Mouse (Mus musculus) embryonic facial prominence, embryonic 12.5 days (tissue): ENCODE data around the gene Ifrd2. TPM values are rescaled to one million over a fixed set of nuclear protein-coding genes. Genes with fewer than 3 reads are reported as not detected.

ENCODE experiments used
- ATAC-seq: fragments of 200-750 bp; cut with Nextera tagmentation; 2 replicates; pipeline ENCODE4 v1.8.0; 2017; ENCODE audit not compliant: insufficient number of reproducible peaks, insufficient read depth, low FRiP score, low TSS enrichment
- H3K27ac ChIP-seq: fragments of 300-500 bp; sonication (generic); 2 replicates; pipeline ENCODE4 v1.5.1; 2016; ENCODE audit warnings: mild to moderate bottlenecking
- H3K27me3 ChIP-seq: fragments of 300-500 bp; sonication (generic); 2 replicates; pipeline ENCODE4 v1.6.1; 2016; ENCODE audit warnings: mild to moderate bottlenecking, moderate library complexity
- H3K36me3 ChIP-seq: fragments of 300-500 bp; sonication (generic); 2 replicates; pipeline ENCODE4 v1.6.1; 2016; ENCODE audit warnings: mild to moderate bottlenecking
- H3K4me1 ChIP-seq: fragments of 300-500 bp; sonication (generic); 2 replicates; pipeline ENCODE4 v1.6.1; 2016
- H3K4me2 ChIP-seq: fragments of 300-500 bp; sonication (generic); replicated peaks from 2 replicates; pipeline ENCODE4 v1.6.1; 2016; ENCODE audit warnings: mild to moderate bottlenecking, moderate library complexity
- H3K4me3 ChIP-seq: fragments of 300-500 bp; sonication (generic); 2 replicates; pipeline ENCODE4 v1.5.1; 2016; ENCODE audit warnings: mild to moderate bottlenecking
- H3K9ac ChIP-seq: fragments of 300-500 bp; sonication (generic); 2 replicates; pipeline ENCODE4 v1.6.1; 2016; ENCODE audit warnings: mild to moderate bottlenecking, moderate library complexity
- H3K9me3 ChIP-seq: fragments of 300-500 bp; sonication (generic); 2 replicates; pipeline ENCODE4 v1.6.1; 2016; ENCODE audit warnings: mild to moderate bottlenecking, moderate library complexity
- WGBS: fragments of 180-500 bp; shearing (Covaris S2); methylation state at CpG from one replicate; pipeline ENCODE4 v1.1.7; 2016; 5-methylcytosine and 5-hydroxymethylcytosine counted together
- polyA plus RNA-seq: library from polyadenylated mRNA; unstranded; fragments of >200 nt; fragmentation: Nextera tagmentation; extraction: Ambion mirVana; gene quantifications from 2 replicates; pipeline ENCODE4 v1.2.1, GENCODE M21; 2016

Gene Ifrd2
- polyA plus RNA-seq, 1 experiment from 2014 or later: 36.9 TPM

- Histone ChIP-seq H3K4me2 (peak overlapping the region; percentile 40), H3K9ac (peak overlapping the region; percentile 58), H3K36me3 (peaks cover 29% of the 10 kb centered on the region), H3K4me1 (peaks cover 67% of the 10 kb centered on the region), H3K4me3 (no peak overlapping the region), H3K9me3 (no peaks in the 10 kb centered on the region), H3K27me3 (no peaks in the 10 kb centered on the region), H3K27ac (peak overlapping the region; percentile 94)
- 42% methylated on average over 20 of the region's 20 CpGs for WGBS
- no peak for ATAC-seq
Observed at GRCm38 (mm10) chr9:107627387-107628255, 40.2 kb downstream of the Ifrd2 start.

- Histone ChIP-seq H3K27me3 (no peaks in the 10 kb centered on the region), H3K4me3 (no peak overlapping the region), H3K4me1 (peaks cover 75% of the 10 kb centered on the region), H3K9ac (peak overlapping the region; percentile 34), H3K9me3 (no peaks in the 10 kb centered on the region), H3K4me2 (peak overlapping the region; percentile 14; the same call in 1 of the 2 replicates), H3K36me3 (peaks cover 24% of the 10 kb centered on the region), H3K27ac (peak overlapping the region; percentile 94)
- WGBS: 45% methylated on average over 13 of the region's 15 CpGs
- ATAC-seq: no peak
Observed at GRCm38 (mm10) chr9:107628721-107629410, 41.4 kb downstream of the Ifrd2 start.

GRCm38 (mm10) chr9:107629411-107629730 is 41.9 kb downstream of the Ifrd2 start:
- Histone ChIP-seq H3K9me3 (no peaks in the 10 kb centered on the region), H3K27ac (peak overlapping the region; percentile 94), H3K4me3 (no peak overlapping the region), H3K27me3 (no peaks in the 10 kb centered on the region), H3K36me3 (peaks cover 19% of the 10 kb centered on the region), H3K4me1 (peaks cover 80% of the 10 kb centered on the region), H3K9ac (peak overlapping the region; percentile 34), H3K4me2 (peak overlapping the region; percentile 14; the same call in 1 of the 2 replicates)
- ATAC-seq: no peak
- 43% methylated on average over 4 of the region's 4 CpGs for WGBS

GRCm38 (mm10) chr9:107629901-107630425 is 42.5 kb downstream of the Ifrd2 start:
- H3K9ac ChIP-seq: peak overlapping the region; percentile 34; the same call in 1 of the 2 replicates
- peaks cover 82% of the 10 kb centered on the region for H3K4me1 ChIP-seq
- no peak for ATAC-seq
- 12% methylated on average over 14 of the region's 14 CpGs for WGBS
- H3K27me3 ChIP-seq: no peaks in the 10 kb centered on the region
- H3K9me3 ChIP-seq: no peaks in the 10 kb centered on the region
- peak overlapping the region; percentile 45 for H3K4me2 ChIP-seq
- peak overlapping the region; percentile 94 for H3K27ac ChIP-seq
- peak overlapping the region; percentile 7; the same call in 1 of the 2 replicates for H3K4me3 ChIP-seq
- H3K36me3 ChIP-seq: peaks cover 14% of the 10 kb centered on the region

DNA sequence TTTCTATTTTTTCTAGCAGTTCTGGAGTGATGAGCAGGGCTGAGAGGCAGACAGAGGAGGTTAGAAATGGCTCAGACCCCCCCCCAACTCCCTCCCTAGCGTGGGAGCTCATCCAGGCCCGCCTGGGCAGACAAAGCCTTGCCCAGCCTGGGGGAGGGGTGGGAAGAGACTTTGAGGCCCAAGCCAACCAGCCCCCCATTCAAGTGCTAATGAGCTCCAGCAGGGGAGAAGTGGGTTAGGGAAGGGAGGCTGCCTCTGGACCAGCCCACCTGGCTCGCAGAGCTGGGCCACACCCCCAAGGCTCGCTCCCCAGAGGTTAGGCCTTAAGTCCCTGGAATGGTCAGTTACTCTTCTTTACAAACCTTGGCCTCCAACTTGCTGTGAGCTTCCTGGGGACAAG is 43.1 kb downstream of the Ifrd2 start:
- Histone ChIP-seq H3K27me3 (no peaks in the 10 kb centered on the region), H3K27ac (peak overlapping the region; percentile 94), H3K9me3 (no peaks in the 10 kb centered on the region), H3K36me3 (peaks cover 8% of the 10 kb centered on the region), H3K4me1 (peaks cover 83% of the 10 kb centered on the region), H3K4me2 (peak overlapping the region; percentile 45), H3K4me3 (0 out of 2 replicates have a peak overlapping the region, but pooled peaks have one; percentile 7), H3K9ac (0 out of 2 replicates have a peak overlapping the region, but pooled peaks have one; percentile 34)
- no peak for ATAC-seq
- 3% methylated on average over 4 of the region's 4 CpGs for WGBS

DNA sequence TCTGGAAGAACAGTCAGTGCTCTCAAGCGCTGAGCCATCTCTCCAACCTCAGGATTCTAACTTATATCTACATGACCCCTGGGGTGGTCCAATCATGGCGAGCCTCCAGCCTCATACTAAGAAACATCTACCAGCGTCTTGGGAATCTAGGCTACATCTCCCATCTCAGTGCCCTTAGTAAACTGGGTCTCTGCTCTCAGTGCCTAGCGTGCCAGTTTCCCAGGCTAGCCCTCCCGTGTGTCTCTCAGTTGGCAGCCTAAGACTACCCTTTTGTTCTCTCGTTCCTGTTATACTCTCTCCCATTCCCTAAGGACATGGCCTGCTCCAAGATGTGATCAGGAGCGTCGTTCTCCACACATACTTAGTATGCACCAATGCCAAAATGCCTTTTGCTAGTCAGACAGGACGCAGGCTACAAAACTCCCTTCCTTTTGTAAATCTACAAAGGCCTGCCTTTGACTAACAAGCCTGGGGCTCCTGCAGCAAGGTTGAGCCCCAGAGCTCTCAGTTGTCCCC is 43.9 kb downstream of the Ifrd2 start:
- H3K27me3 ChIP-seq: no peaks in the 10 kb centered on the region
- peaks cover 85% of the 10 kb centered on the region for H3K4me1 ChIP-seq
- H3K36me3 ChIP-seq: peaks cover 7% of the 10 kb centered on the region; the same call in 1 of the 2 replicates
- H3K9ac ChIP-seq: no peak overlapping the region
- 58% methylated on average over 9 of the region's 9 CpGs for WGBS
- 0 out of 2 replicates have a peak overlapping the region, but pooled peaks have one; percentile 95 for H3K4me2 ChIP-seq
- ATAC-seq: no peak
- H3K9me3 ChIP-seq: no peaks in the 10 kb centered on the region
- peak overlapping the region; percentile 94 for H3K27ac ChIP-seq
- H3K4me3 ChIP-seq: no peak overlapping the region

DNA sequence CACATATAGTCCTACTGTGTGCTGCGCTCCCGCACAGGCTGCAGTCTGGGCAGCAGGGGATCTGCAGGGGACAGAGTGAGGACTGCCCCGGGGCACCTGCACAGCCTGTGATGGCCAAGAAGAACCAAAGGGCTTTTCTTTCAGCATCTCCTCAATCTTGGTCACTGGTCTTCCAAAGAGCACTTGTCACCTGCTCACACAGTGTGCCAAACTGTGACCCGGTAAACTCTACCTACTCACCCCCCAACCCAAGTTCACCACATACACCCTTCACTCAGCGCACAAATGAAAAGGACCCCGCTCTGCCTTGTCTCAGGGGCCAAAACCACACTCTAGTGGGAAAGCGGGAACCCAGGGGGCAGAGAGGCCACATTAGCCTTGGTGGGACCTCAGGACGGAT is 44.4 kb downstream of the Ifrd2 start:
- no peaks in the 10 kb centered on the region for H3K27me3 ChIP-seq
- H3K4me2 ChIP-seq: peak overlapping the region; percentile 95; the same call in 1 of the 2 replicates
- H3K36me3 ChIP-seq: peaks cover 7% of the 10 kb centered on the region; the same call in 1 of the 2 replicates
- 0 out of 2 replicates have a peak overlapping the region, but pooled peaks have one; percentile 81 for H3K4me3 ChIP-seq
- H3K9ac ChIP-seq: no peak overlapping the region
- no peaks in the 10 kb centered on the region for H3K9me3 ChIP-seq
- H3K4me1 ChIP-seq: peaks cover 84% of the 10 kb centered on the region
- 88% methylated on average over 8 of the region's 8 CpGs for WGBS
- no peak for ATAC-seq
- H3K27ac ChIP-seq: peak overlapping the region; percentile 90

GRCm38 (mm10) chr9:107632478-107632877 is 45.0 kb downstream of the Ifrd2 start:
- H3K27me3 ChIP-seq: no peaks in the 10 kb centered on the region
- peak overlapping the region; percentile 95 for H3K4me2 ChIP-seq
- peaks cover 7% of the 10 kb centered on the region; the same call in 1 of the 2 replicates for H3K36me3 ChIP-seq
- WGBS: 66% methylated on average over 6 of the region's 6 CpGs
- ATAC-seq: no peak
- peak overlapping the region; percentile 94 for H3K9ac ChIP-seq
- H3K9me3 ChIP-seq: no peaks in the 10 kb centered on the region
- peak overlapping the region; percentile 90 for H3K27ac ChIP-seq
- H3K4me3 ChIP-seq: peak overlapping the region; percentile 81
- H3K4me1 ChIP-seq: peaks cover 84% of the 10 kb centered on the region

- peaks cover 7% of the 10 kb centered on the region; the same call in 1 of the 2 replicates for H3K36me3 ChIP-seq
- H3K27me3 ChIP-seq: no peaks in the 10 kb centered on the region
- ATAC-seq: no peak
- H3K4me1 ChIP-seq: peaks cover 79% of the 10 kb centered on the region
- no peaks in the 10 kb centered on the region for H3K9me3 ChIP-seq
- peak overlapping the region; percentile 95 for H3K4me2 ChIP-seq
- H3K4me3 ChIP-seq: peak overlapping the region; percentile 81
- peak overlapping the region; percentile 94 for H3K9ac ChIP-seq
- 2% methylated on average over 31 of the region's 33 CpGs for WGBS
- H3K27ac ChIP-seq: peak overlapping the region; percentile 90
Observed at GRCm38 (mm10) chr9:107633091-107633660, 45.7 kb downstream of the Ifrd2 start.

GRCm38 (mm10) chr9:107633661-107634405 is 46.4 kb downstream of the Ifrd2 start:
- no peak for ATAC-seq
- H3K27me3 ChIP-seq: no peaks in the 10 kb centered on the region
- peak overlapping the region; percentile 94 for H3K9ac ChIP-seq
- H3K9me3 ChIP-seq: no peaks in the 10 kb centered on the region
- WGBS: 2% methylated on average over 15 of the region's 15 CpGs
- H3K4me3 ChIP-seq: peak overlapping the region; percentile 81
- peaks cover 3% of the 10 kb centered on the region; the same call in 1 of the 2 replicates for H3K36me3 ChIP-seq
- H3K4me2 ChIP-seq: peak overlapping the region; percentile 95
- peak overlapping the region; percentile 90 for H3K27ac ChIP-seq
- H3K4me1 ChIP-seq: peaks cover 72% of the 10 kb centered on the region
